Mouse (Mus musculus): Measurements from ENCODE around the gene Tnnc2.

The Tnnc2 gene

DNA sequence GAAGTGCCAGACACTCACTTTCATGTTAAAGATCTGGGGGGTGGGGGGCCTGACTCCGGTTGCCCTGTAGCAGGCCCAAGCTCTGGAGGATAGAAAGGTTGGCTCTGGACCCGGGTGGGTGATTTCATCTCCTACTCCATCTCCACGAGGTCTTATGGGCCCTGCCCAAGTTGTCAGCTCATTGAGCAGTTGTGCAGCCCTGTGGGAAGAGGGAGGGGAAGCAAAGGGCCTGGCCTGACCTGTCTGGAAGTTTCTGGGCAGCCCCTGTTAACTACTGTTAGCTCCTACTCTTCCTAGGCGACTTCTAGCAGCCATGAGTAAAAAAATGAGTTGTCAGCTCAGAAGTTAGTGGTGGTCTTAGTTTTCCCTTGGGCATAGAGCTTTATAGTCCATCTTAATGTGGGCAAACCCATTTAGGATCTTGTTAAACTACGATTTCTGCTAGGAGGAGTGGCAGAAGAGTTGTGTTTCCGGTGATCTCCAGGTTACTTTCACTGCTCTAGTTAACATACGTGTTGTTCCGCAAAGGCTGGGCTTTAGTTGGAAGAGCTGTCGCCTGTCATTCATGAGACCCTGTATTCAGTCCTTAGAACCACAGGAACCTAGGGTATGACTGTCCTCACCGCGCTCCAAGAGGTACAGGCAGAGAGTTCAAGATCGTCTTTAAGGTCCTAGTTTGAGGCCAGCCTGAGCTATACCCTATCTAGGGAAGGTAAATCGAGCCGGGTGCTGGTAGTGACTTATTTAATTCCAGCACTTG is 6.4 kb downstream of the Tnnc2 start:
- no peak for DNase-seq (ENCODE audit: low spot score)

DNA sequence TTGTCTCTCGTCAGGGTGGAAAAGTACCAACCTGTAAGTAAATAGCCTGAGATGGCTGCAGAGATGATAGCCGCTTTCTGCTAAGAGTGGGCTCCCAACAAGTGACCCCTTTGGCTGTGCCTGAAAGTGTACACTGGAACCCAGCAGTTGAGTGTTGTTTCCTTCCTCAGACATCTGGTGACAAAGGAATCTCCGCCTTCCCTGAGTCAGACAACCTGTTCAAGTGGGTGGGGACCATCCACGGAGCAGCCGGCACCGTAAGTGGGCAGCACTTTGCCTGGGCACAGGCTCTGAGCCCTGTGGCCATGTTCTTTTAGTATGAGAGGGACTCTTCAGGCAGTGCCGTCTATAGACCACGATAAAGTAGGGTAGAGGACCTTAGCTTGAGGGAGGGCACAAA is 8.6 kb downstream of the Tnnc2 start:
- no peak for DNase-seq (ENCODE audit: low spot score)

GRCm38 (mm10) chr2:164770279-164770678 is 9.5 kb downstream of the Tnnc2 start:
- DNase-seq (ENCODE audit: low spot score) = no peak

DNA sequence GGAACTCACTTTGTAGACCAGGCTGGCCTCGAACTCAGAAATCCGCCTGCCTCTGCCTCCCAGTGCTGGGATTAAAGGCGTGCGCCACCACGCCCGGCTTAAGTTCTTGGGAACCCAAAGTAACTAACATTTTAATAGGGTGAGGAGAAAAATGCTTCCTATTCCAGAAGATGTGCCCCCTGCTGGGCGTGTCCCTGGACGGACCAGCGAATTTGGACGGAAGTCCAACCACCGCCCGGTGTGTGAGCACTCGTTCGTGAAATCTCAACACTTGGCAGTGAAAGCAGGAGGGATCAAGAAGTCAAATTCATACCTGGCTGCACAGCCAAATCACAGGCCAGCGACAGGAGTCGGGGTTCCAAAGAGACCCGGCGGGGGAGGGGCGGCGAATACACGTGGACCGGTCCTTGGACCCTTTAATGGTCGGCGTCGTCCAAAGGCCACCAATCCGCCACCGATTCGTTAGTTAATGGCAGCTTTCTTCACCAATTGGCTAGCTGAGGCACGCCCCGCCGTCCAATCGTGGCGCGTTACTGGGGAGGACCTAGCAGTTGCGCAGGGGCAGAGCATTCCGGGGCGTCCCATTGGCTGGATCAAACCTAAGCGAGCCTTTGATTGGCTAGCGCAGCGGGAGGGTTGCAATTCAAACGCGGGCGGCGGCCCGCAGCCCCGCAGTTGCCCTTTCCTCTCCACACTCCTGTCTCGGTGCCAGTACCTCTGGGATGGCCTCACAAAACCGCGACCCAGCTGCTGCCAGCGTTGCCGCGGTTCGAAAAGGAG is 10.3 kb downstream of the Tnnc2 start, which contains the start of gene Ube2c:
Gene Ube2c, plus strand, starts transcription at position 641 of the 780 bp plus-strand sequence.
- DNase-seq (ENCODE audit: low spot score) = peak; percentile 98

GRCm38 (mm10) chr2:164767812-164768540 is 11.8 kb downstream of the Tnnc2 start:
- no peak for DNase-seq (ENCODE audit: low spot score)

GRCm38 (mm10) chr2:164765841-164766240 is 13.9 kb downstream of the Tnnc2 start:
- DNase-seq (ENCODE audit: low spot score) = no peak

GRCm38 (mm10) chr2:164762593-164762992 is 17.2 kb downstream of the Tnnc2 start:
- DNase-seq (ENCODE audit: low spot score) = no peak

DNA sequence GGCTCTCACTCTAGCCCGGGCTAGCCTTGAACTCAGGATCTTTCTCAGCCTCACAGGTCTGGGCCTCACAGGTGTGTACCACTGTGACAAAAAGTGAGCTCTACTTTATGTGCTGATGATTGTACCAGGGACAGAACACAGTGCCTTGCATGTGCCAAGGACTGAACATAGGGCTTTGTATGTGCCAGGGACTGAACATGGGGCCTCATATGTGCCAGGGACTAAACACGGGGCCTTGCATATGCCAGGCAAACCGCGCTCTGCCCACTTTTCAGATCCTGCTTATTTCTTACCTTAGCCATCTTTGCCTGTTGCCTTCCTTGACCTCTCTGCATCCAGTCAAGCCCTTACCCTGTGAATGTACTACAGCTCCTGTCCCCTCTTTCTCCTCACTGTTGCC is 17.8 kb downstream of the Tnnc2 start:
- no peak for DNase-seq (ENCODE audit: low spot score)

GRCm38 (mm10) chr2:164761502-164761901 is 18.3 kb downstream of the Tnnc2 start:
- DNase-seq (ENCODE audit: low spot score) = no peak

- DNase-seq (ENCODE audit: low spot score) = no peak
These were observed 19.5 kb downstream of the Tnnc2 start for GRCm38 (mm10) chr2:164760059-164760833.

DNA sequence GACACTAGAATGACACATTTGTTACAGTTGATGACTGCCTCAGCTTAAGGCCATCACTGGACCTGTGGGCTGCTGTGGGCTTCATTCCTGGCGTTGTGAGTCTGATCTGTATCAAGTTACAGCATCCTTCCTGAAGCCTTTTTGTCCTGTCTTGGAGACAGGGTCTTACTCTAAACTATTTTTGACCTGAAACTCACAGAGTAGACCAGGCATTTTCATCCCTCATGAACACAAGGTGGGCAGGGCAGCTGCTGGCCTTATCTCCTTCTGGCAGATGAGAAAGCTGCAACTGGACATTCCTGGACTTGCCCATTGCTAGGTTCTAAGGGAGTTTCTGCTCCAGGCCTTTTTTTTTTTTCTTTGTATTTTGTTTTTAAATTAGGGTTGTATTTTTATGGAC is 21.1 kb downstream of the Tnnc2 start:
- DNase-seq (ENCODE audit: low spot score) = no peak

DNA sequence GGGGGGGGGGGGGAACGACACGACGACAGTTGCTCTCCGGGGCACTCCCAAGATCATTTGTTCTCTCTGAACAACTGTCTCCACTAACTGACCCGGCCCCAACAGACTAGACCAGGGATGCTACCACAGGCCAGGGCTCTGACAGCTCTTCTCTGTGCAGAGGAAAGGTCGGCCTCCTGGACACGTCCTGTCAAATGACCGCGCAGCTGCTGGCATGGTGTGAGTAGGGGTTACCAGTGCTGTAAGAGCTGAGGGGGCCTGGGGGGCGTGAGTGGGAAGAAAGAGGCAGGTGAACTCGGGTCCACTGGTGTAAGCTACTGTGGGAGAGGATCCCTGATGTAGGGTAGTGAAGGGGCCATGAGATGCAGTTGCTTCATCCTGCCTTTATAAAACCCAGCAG is 21.9 kb downstream of the Tnnc2 start:
- DNase-seq (ENCODE audit: low spot score) = no peak

DNA sequence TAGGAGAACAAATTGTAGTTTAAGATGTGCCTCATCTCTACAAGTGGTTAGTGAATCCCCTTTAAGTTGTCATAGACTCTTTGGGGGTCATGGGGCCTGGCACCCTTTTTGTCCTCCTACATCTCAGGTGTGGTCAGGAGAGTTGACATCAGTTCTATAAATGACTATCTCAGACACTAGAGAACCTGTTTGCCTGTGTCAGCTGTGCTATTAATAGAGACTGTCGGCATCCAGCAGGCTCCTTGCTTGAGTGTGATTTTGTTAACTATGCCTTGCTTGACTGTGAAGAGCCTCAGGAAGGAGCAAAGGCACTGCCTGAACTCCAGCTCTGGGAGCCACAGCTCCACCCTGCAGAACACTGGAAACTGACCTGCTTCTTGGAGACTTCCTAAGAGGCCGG is 25.0 kb downstream of the Tnnc2 start:
- no peak for DNase-seq (ENCODE audit: low spot score)

DNA sequence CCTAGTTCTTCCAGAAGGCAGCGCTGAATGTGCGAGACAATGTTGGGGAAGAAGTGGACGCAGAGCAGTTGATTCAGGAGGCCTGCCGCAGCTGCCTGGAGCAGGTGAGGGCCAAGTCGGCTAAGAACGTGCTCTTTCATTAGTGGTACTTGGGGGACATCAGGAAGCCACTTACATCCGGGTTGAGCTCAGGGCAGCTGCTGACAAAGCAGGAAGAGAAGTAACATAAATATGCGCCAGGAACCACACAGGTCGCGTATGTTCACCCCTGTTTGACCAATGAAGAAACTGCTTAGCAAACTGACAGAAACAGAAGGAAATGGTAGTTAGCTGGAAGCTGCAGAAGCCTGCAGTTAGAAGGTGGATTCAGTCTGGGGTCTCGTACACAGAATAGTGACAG is 25.7 kb downstream of the Tnnc2 start:
- DNase-seq (ENCODE audit: low spot score) = no peak

GRCm38 (mm10) chr2:164752454-164752853 is 27.3 kb downstream of the Tnnc2 start:
- no peak for DNase-seq (ENCODE audit: low spot score)

DNA sequence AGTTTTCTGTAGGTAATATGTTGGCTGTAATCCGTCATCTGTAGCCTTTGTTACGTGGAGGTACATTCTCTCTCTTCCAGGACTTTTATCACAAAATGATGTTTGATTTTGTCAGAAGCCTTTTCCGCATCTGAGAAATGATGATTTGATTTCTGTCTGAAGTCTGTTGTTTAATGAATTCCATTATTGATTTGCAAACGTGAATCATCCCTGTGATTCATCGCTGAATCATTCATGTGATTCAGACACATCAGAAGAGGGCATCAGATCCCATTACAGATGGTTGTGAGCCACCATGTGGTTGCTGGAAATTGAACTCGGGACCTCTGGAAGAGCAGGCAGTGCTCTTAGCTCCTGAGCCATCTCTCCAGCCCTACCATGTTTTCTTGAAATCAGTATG is 30.8 kb downstream of the Tnnc2 start:
- no peak for DNase-seq (ENCODE audit: low spot score)

DNA sequence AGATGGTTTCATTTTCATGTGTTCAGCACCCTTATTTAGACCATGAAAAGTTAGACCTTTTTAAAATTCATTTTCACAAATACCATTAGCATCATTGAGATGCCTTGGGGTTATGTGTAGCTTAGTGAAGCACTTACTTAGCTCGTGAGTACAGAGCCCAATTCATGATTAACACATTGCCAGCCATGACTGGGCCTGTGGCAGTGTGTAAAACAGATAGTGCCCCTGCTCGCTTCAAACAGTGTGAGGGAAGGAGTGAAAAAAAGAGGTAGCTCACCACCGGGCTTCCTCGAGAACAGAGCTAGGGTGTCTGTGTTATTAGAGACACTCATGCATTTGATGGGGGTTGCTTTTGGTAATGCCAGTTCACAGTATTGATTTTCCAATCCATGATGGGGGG is 31.6 kb downstream of the Tnnc2 start:
- no peak for DNase-seq (ENCODE audit: low spot score)

- no peak for DNase-seq (ENCODE audit: low spot score)
These were observed 33.1 kb downstream of the Tnnc2 start for GRCm38 (mm10) chr2:164746693-164747092.

DNA sequence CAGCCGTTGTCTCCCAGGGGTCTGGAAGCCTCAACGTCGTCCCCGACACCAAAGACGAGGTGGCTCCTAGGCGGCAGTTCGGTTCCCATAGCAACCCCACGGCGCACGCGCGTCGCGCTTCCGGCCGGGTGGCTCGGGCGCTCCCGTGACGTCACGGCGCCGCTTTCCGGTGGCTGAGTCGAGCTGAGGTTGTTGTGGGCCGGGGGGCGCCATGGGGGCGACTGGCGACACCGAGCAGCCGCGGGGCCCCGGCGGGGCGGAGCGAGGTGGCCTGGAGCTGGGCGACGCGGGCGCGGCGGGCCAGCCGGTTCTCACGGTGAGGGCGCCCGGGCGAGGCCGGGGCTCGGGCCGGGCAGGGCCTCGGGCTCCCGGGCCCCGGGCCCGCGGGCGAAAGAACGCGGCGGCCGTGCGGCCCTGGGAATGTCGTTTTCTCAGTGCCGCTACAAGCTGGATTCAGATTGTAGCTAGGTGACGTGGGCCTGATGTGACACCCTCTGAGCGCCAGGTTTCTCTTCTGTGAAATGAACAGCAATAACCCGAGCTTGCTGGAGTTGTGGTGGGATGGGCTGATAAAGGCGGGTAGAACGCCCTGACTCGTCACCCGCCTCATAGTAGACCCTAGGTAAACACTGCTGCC is 33.8 kb downstream of the Tnnc2 start, which contains the start of the genes Wfdc3 and Dnttip1:
Gene Wfdc3, minus strand, starts transcription at position 89 of the 637 bp plus-strand sequence.
Gene Dnttip1, plus strand, starts transcription at position 141 of the 637 bp plus-strand sequence.
- DNase-seq (ENCODE audit: low spot score) = peak; percentile 94

DNA sequence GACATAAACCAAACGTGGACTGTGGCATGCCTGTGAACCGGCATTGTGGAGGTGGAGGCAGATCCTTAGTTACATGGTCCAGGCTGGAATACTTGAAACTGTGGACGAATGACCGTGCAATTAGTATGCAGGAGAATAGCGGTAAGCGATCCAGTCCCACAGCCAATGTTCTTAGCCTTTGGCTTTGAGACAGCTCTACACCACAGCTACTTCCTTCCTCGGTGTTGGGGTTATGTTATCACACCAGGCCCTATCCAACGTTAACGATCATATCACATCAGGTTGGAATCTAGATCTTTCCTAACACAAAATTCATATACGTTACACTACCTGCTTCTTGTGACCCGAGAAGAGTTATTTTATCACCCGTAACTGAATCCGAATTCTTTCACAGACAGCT is 34.8 kb downstream of the Tnnc2 start:
- no peak for DNase-seq (ENCODE audit: low spot score)

GRCm38 (mm10) chr2:164739876-164740275 is 39.9 kb downstream of the Tnnc2 start:
- no peak for DNase-seq (ENCODE audit: low spot score)

All from layer of hippocampus, adult 11-12 months (tissue).